Mouse (Mus musculus): Measurements from ENCODE around the gene Ssmem1.
A peak's percentile ranks its signal among the peaks of the same experiment; 100 is the strongest.

Gene Ssmem1

GRCm38 (mm10) chr6:30525456-30526332 is 16.0 kb downstream of the Ssmem1 start:
- peak; percentile 60 for DNase-seq (ENCODE audit: low spot score)

GRCm38 (mm10) chr6:30526586-30527515 is 17.2 kb downstream of the Ssmem1 start:
- DNase-seq (ENCODE audit: low spot score), result peak; percentile 78

- no peak for DNase-seq (ENCODE audit: low spot score)
These were observed 19.2 kb downstream of the Ssmem1 start for GRCm38 (mm10) chr6:30528800-30529199.

- peak; percentile 76 for DNase-seq (ENCODE audit: low spot score)
These were observed 25.7 kb downstream of the Ssmem1 start for GRCm38 (mm10) chr6:30535340-30535739.

GRCm38 (mm10) chr6:30538240-30538639 is 28.6 kb downstream of the Ssmem1 start:
- no peak for DNase-seq (ENCODE audit: low spot score)

- no peak for DNase-seq (ENCODE audit: low spot score)
These were observed 29.2 kb downstream of the Ssmem1 start for GRCm38 (mm10) chr6:30538800-30539199.

- DNase-seq (ENCODE audit: low spot score), result no peak
These were observed 31.6 kb downstream of the Ssmem1 start, which contains the start of gene Cpa2 for GRCm38 (mm10) chr6:30541009-30541799. TSS of gene Cpa2 (plus strand) at chr6:30541582.

- no peak for DNase-seq (ENCODE audit: low spot score)
These were observed 32.6 kb downstream of the Ssmem1 start for GRCm38 (mm10) chr6:30542277-30542676.

- DNase-seq (ENCODE audit: low spot score), result no peak
These were observed 33.4 kb downstream of the Ssmem1 start for GRCm38 (mm10) chr6:30543077-30543476.

- DNase-seq (ENCODE audit: low spot score), result no peak
These were observed 34.2 kb downstream of the Ssmem1 start for GRCm38 (mm10) chr6:30543851-30544250.

- DNase-seq (ENCODE audit: low spot score), result no peak
These were observed 36.0 kb downstream of the Ssmem1 start for GRCm38 (mm10) chr6:30545689-30546088.

- DNase-seq (ENCODE audit: low spot score), result peak; percentile 79
These were observed 37.1 kb downstream of the Ssmem1 start for GRCm38 (mm10) chr6:30546571-30547273.

- DNase-seq (ENCODE audit: low spot score), result peak; percentile 89
These were observed 37.6 kb downstream of the Ssmem1 start for GRCm38 (mm10) chr6:30547274-30547645.

GRCm38 (mm10) chr6:30547656-30548306 is 38.1 kb downstream of the Ssmem1 start:
- DNase-seq (ENCODE audit: low spot score), result no peak

- peak; percentile 91 for DNase-seq (ENCODE audit: low spot score)
These were observed 39.6 kb downstream of the Ssmem1 start for GRCm38 (mm10) chr6:30549231-30549761.

- no peak for DNase-seq (ENCODE audit: low spot score)
These were observed 41.0 kb downstream of the Ssmem1 start for GRCm38 (mm10) chr6:30550496-30551192.

- DNase-seq (ENCODE audit: low spot score), result no peak
These were observed 41.5 kb downstream of the Ssmem1 start for GRCm38 (mm10) chr6:30551193-30551515.

- peak; percentile 82 for DNase-seq (ENCODE audit: low spot score)
These were observed 42.3 kb downstream of the Ssmem1 start for GRCm38 (mm10) chr6:30551644-30552580.

GRCm38 (mm10) chr6:30552628-30553027 is 43.0 kb downstream of the Ssmem1 start:
- DNase-seq (ENCODE audit: low spot score), result no peak
